Mouse (Mus musculus) urinary bladder, postnatal 36 days (tissue): ENCODE data around the gene Letmd1.
"Not testable (repeated sequence)": the region's sequence is repeated elsewhere in the genome, so short reads cannot be mapped to it uniquely, and the experiment has no call there.

Experiments used
- DNase-seq, 2 experiments: peaks; one replicate each; pipeline ENCODE4 v3.0.0; 2022; ENCODE audit warnings: low spot score in 2 of 2, mixed read lengths in 1 of 2

Gene Letmd1

DNA sequence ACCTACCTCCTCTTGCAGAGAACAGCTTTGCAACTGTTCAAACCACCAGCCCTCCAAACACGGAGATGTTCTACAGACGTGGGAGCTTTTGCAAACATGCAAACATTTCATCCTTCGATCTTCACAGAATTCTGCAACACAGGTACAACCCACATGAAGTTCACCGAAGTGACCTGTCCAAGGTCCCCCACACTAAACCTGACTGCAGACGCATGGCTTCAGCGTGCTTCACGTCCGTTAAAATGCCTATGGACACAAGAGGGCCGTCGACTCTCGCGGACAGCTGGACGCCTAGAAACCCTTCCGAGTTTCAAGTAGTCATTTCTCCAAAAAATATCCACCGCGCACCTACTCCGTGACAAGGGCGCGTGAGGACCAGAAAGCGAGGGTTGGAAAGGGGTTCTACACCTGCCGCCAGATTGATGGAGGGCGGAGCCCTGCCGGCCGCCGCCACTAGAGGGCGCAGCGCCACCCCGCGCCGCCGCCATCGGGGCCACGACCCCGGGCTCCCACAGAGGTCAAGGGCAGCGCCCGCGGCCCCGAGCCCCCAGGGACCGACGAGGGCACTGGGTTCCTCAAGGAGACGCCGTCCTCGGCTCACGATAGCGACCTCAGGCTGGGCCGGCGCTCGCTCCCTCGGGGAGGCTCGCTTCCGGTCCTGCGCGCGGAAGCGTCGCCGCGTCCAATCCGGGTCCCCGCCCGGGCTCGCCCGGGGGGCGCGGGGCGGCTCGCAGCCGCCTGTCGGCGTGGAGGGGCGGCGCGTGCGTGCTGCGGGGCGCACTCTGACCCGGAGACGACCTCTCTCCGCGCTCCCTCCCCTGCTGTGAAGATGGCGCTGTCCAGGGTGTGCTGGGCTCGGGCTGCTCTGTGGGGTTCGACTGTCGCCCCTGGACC, at the start of gene Letmd1:
Gene Letmd1 (plus strand): TSS at position 729 of the 894 bp plus-strand sequence.
- peak; percentile 73 to 84 for DNase-seq

- no peak for DNase-seq
Measured at GRCm38 (mm10) chr15:100419311-100419710, 49.5 kb upstream of the Letmd1 start.

DNA sequence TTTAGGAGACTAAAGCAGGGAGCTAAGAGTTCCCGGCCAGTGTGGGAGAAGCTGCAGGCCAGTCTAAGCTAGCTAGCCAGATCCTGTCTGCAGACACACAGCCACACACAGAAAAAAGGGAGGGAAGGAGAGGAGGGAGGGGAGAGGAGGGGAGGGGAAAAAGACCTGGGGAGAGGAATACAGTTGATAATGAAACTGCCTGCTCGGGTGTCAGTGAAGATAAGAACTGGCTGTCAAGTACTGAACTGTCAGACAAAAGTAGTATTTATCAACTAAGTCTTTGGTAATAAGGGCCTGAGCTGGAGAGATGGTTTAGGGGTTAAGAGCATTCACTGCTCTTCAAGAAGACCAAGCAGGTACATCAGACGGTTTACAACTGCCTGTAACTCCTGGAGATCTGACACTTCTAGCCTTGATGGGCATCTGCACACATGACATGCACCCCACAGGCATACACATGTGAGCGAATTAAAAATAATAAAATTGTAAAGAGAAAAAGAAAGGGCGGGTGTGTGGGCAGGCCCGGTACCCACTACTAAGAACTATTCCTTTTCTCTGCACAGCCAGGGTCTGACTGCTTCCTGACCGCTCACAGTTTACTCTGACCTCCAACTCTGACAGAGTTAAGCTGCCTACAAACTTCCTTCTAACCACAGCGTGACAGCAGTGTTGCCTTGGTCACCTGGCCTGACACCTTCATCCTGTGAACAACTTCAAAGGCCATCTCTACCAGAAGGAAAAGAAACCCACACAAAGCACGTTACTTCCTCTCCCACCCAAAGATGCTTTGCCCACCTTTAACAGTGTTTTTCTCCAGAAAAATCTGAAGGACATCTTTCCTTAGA, 48.7 kb upstream of the Letmd1 start:
- no peak for DNase-seq

DNA sequence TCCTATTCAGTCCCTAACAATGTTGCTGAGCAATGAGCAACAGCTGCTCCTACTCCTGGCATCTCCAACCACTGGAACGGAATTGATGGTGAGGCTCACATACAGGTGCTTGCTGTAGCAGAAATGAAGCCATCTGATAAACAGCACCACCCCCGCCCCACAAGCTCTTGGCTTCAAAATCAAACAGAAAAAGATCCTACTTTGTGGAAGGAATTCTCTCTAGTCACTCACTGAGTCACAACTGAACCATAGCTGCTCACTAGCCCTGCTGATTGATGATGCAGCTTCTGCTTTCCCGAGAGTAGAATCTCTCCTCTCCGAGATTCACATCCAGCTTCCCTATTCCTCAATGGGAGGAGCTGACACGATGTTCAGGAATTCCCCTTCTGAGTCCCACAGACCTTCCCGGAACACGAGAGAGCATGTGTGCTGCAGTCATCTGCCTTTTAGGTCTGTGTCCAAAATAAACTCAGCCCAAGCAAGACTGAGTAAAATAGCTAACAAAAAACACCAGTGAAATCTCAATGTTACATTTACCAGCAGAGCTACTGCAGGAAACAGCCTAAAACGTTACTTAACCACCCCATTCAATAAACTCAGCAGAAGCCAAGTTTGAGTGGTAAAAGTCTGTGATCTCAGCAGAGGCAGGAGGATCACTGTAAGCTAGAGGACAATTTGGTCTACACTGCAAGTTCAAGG, 47.6 kb upstream of the Letmd1 start:
- DNase-seq = no peak

GRCm38 (mm10) chr15:100421758-100422197, 47.0 kb upstream of the Letmd1 start, which contains the start of gene Gm5475:
Gm5475 (plus strand) TSS chr15:100422147.
- not testable (repeated sequence) for DNase-seq

DNA sequence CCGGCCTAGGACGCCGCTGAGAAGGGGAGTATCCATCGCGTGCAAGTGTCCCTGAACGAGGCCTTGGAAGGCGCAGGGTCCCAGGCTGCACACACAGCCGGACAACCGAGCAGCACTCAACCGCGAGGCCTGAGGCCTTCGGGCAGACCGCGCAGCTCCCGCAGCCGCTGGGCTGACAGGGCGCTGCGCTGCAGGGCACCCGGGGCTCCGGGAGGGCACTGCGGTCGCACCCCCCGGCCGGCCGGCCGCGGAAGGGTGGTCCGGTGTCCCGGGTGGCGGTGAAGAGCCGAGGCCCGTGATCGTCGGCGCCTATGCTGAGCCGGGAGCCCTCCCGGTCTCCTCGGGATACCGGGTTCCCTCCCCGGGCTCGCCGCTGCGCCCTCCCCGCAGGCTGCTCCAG, 46.3 kb upstream of the Letmd1 start:
- DNase-seq = no peak

DNA sequence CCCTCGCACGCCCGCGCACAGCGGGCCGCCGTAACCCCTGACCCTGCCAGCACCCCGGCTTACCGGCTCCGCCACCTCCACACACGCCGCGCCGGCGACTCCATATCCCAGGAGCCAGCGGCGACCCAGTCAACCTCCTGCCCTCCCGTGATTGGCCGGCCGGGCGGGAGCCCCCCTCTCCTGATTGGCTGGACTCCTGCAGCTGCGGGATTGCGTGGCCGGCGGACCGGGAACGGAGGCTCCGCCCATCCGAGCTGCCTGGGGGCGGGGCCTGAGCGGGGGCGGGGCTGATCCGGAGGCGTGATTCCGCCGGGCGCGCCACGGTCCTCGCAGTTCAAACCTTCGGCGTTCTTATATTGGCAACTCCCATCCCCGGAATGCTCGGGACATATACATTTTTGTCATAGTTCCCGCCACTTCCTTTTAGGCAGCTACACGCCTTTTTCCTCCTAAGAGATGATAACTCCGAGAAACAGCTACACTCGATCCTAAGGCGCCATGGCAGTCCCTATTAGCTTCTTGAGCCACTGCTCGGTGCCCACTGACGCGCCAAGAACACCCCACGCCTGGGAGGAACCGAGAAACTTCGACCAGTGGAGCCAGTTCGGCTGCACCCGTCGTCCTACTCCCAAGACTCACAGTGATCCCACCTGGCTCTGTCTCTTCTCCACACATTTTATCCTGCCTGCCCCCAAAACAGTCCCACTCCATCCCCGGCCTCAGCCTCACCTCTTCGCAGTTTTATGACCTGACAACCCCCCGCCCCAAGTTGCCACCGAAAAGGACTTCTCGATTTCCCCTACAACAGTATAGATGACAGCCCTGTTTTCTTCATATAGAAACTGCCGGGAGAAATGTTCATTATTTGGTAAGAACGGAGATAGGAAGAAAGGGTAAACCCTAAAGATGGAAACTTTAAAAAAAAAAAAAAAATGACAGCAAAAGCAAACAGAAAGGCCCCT, 45.6 kb upstream of the Letmd1 start:
- peak; percentile 94 to 97 for DNase-seq

GRCm38 (mm10) chr15:100423916-100424315, 44.9 kb upstream of the Letmd1 start:
- DNase-seq = no peak

GRCm38 (mm10) chr15:100424396-100425122, 44.3 kb upstream of the Letmd1 start, which contains the start of gene Slc11a2:
Slc11a2 (minus strand) TSS chr15:100425072.
- no peak for DNase-seq

- peak in 1 of 2 experiments; percentile 45 for DNase-seq
Measured at GRCm38 (mm10) chr15:100428296-100428905, 40.4 kb upstream of the Letmd1 start.

- no peak for DNase-seq
Measured at GRCm38 (mm10) chr15:100429959-100430565, 38.8 kb upstream of the Letmd1 start.

- DNase-seq = no peak
Measured at GRCm38 (mm10) chr15:100433234-100433633, 35.6 kb upstream of the Letmd1 start.

DNA sequence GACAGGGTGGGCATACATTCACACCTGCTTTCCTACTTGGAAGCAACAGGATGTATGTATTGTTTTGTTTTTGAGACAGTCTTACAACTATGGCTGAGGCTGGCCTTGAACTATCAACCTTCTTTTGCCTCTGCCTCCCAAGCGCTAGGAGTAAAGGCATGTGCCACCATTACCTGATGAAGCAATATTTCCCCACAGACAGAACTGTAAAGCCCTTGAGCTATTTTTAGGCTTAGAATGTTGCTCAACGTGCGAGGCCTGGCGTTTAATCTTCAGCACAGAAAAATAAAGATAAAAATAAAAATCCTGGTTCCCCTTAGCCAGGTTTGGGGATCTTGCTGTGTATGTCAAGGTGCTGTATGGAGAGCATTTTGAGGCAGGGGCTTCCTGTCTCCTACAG, 32.7 kb upstream of the Letmd1 start:
- no peak for DNase-seq

- DNase-seq = no peak
Measured at GRCm38 (mm10) chr15:100436518-100436917, 32.3 kb upstream of the Letmd1 start.

- DNase-seq = peak; percentile 63 to 86
Measured at GRCm38 (mm10) chr15:100443126-100443922, 25.5 kb upstream of the Letmd1 start.

GRCm38 (mm10) chr15:100446887-100447286, 21.9 kb upstream of the Letmd1 start:
- no peak for DNase-seq

DNA sequence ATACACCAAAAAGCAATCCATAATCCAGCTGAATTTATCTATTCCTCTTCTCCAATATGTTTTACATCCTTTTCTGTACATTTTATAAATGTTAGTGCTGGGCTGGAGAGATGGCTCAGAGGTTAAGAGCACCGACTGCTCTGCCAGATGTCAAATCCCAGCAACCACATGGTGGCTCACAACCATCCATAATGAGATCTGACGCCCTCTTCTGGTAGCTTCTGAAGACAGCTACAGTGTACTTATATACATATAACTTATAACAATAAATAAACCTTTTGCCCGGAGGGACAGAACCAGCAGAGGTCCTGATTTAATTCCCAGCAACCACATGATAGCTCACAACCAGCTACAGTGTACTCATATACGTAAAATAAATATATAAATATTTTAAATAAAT, 20.3 kb upstream of the Letmd1 start:
- DNase-seq = no peak

- DNase-seq = no peak
Measured at GRCm38 (mm10) chr15:100449495-100449894, 19.3 kb upstream of the Letmd1 start.
